Mouse (Mus musculus): ENCODE data around the gene Exosc5. TPM values are rescaled to one million over a fixed set of nuclear protein-coding genes. Genes with fewer than 3 reads are reported as not detected.

Gene Exosc5
- polyA plus RNA-seq, 1 experiment from 2014 or later: 79.7 TPM

- ATAC-seq (ENCODE audit: insufficient read depth): no peak
- Histone ChIP-seq H3K27ac (ENCODE audit: low read depth) (peak overlapping the region; percentile 46; the same call in 1 of the 2 replicates), H3K36me3 (ENCODE audit: insufficient read depth) (0 out of 2 replicates have a peak, but pooled peaks cover 6% of the 10 kb centered on the region), H3K4me1 (ENCODE audit: insufficient read depth) (peaks cover 8% of the 10 kb centered on the region; the same call in 1 of the 2 replicates), H3K9ac (no peak overlapping the region), H3K27me3 (ENCODE audit: insufficient read depth, low read length) (peaks cover 16% of the 10 kb centered on the region), H3K4me3 (ENCODE audit: low read depth, low read length) (peak overlapping the region; percentile 63; the same call in 1 of the 2 replicates), H3K9me3 (ENCODE audit: low read depth, low read length) (no peaks in the 10 kb centered on the region), H3K4me2 (peak overlapping the region; percentile 95)
- TF ChIP-seq CTCF (IDR thresholded peaks at IDR 0.05; ENCODE audit: low read depth): no peak
- no peak for DNase-seq
- WGBS: 22% methylated on average over 5 of the region's 5 CpGs
Observed at GRCm38 (mm10) chr7:25690051-25690450, 31.1 kb downstream of the Exosc5 start.

- peaks cover 10% of the 10 kb centered on the region; the same call in 1 of the 2 replicates for H3K36me3 ChIP-seq (ENCODE audit: insufficient read depth)
- no peaks in the 10 kb centered on the region for H3K27me3 ChIP-seq (ENCODE audit: insufficient read depth, low read length)
- H3K9me3 ChIP-seq (ENCODE audit: low read depth, low read length): no peaks in the 10 kb centered on the region
- no peak overlapping the region for H3K27ac ChIP-seq (ENCODE audit: low read depth)
- TF ChIP-seq CTCF (IDR thresholded peaks at IDR 0.05; ENCODE audit: low read depth): no peak
- DNase-seq: no peak
- H3K9ac ChIP-seq: no peak overlapping the region
- no peak overlapping the region for H3K4me3 ChIP-seq (ENCODE audit: low read depth, low read length)
- no peak overlapping the region for H3K4me2 ChIP-seq
- ATAC-seq (ENCODE audit: insufficient read depth): no peak
- 48% methylated on average over 8 of the region's 8 CpGs for WGBS
- no peaks in the 10 kb centered on the region; the same call in 1 of the 2 replicates for H3K4me1 ChIP-seq (ENCODE audit: insufficient read depth)
Observed at GRCm38 (mm10) chr7:25694104-25694503, 35.1 kb downstream of the Exosc5 start.

GRCm38 (mm10) chr7:25699851-25700250, 40.9 kb downstream of the Exosc5 start:
- Histone ChIP-seq H3K27me3 (ENCODE audit: insufficient read depth, low read length) (peaks cover 4% of the 10 kb centered on the region; the same call in 1 of the 2 replicates), H3K4me3 (ENCODE audit: low read depth, low read length) (no peak overlapping the region), H3K9me3 (ENCODE audit: low read depth, low read length) (no peaks in the 10 kb centered on the region), H3K36me3 (ENCODE audit: insufficient read depth) (peaks cover 4% of the 10 kb centered on the region; the same call in 1 of the 2 replicates), H3K4me1 (ENCODE audit: insufficient read depth) (peaks cover under 1% of the 10 kb centered on the region; the same call in 1 of the 2 replicates), H3K9ac (no peak overlapping the region), H3K4me2 (no peak overlapping the region), H3K27ac (ENCODE audit: low read depth) (no peak overlapping the region)
- 53% methylated on average over 13 of the region's 13 CpGs for WGBS
- TF ChIP-seq CTCF (IDR thresholded peaks at IDR 0.05; ENCODE audit: low read depth): no peak
- ATAC-seq (ENCODE audit: insufficient read depth) (no peak), DNase-seq (no peak)

- no peak for ATAC-seq (ENCODE audit: insufficient read depth)
- Histone ChIP-seq H3K36me3 (ENCODE audit: insufficient read depth) (peaks cover 4% of the 10 kb centered on the region; the same call in 1 of the 2 replicates), H3K27ac (ENCODE audit: low read depth) (no peak overlapping the region), H3K9ac (no peak overlapping the region), H3K27me3 (ENCODE audit: insufficient read depth, low read length) (peaks cover 4% of the 10 kb centered on the region; the same call in 1 of the 2 replicates), H3K4me1 (ENCODE audit: insufficient read depth) (peaks cover 4% of the 10 kb centered on the region; the same call in 1 of the 2 replicates), H3K4me3 (ENCODE audit: low read depth, low read length) (no peak overlapping the region), H3K4me2 (no peak overlapping the region), H3K9me3 (ENCODE audit: low read depth, low read length) (no peaks in the 10 kb centered on the region)
- TF ChIP-seq CTCF (IDR thresholded peaks at IDR 0.05; ENCODE audit: low read depth): no peak; the same call in 1 of the 2 replicates
- WGBS: 72% methylated on average over 12 of the region's 12 CpGs
- DNase-seq: no peak
Observed at GRCm38 (mm10) chr7:25700732-25701131, 41.8 kb downstream of the Exosc5 start.

GRCm38 (mm10) chr7:25702350-25702749, 43.4 kb downstream of the Exosc5 start:
- H3K36me3 ChIP-seq (ENCODE audit: insufficient read depth): no peaks in the 10 kb centered on the region
- ATAC-seq (ENCODE audit: insufficient read depth) (no peak), DNase-seq (no peak)
- peaks cover 4% of the 10 kb centered on the region; the same call in 1 of the 2 replicates for H3K27me3 ChIP-seq (ENCODE audit: insufficient read depth, low read length)
- no peak overlapping the region for H3K27ac ChIP-seq (ENCODE audit: low read depth)
- no peak overlapping the region for H3K9ac ChIP-seq
- H3K4me3 ChIP-seq (ENCODE audit: low read depth, low read length): no peak overlapping the region
- H3K4me1 ChIP-seq (ENCODE audit: insufficient read depth): peaks cover 8% of the 10 kb centered on the region
- TF ChIP-seq CTCF (IDR thresholded peaks at IDR 0.05; ENCODE audit: low read depth): peak; percentile 33; the same call in 1 of the 2 replicates
- WGBS: 92% methylated on average over 2 of the region's 2 CpGs
- H3K4me2 ChIP-seq: no peak overlapping the region
- H3K9me3 ChIP-seq (ENCODE audit: low read depth, low read length): no peaks in the 10 kb centered on the region

- no peak for DNase-seq
- WGBS: 28% methylated on average over 10 of the region's 10 CpGs
- Histone ChIP-seq H3K4me3 (ENCODE audit: low read depth, low read length) (no peak overlapping the region), H3K36me3 (ENCODE audit: insufficient read depth) (no peaks in the 10 kb centered on the region), H3K27me3 (ENCODE audit: insufficient read depth, low read length) (peaks cover 4% of the 10 kb centered on the region; the same call in 1 of the 2 replicates), H3K4me1 (ENCODE audit: insufficient read depth) (peaks cover 11% of the 10 kb centered on the region), H3K9me3 (ENCODE audit: low read depth, low read length) (no peaks in the 10 kb centered on the region), H3K4me2 (peak overlapping the region; percentile 51; the same call in 1 of the 2 replicates), H3K9ac (no peak overlapping the region), H3K27ac (ENCODE audit: low read depth) (no peak overlapping the region)
- ATAC-seq (ENCODE audit: insufficient read depth): no peak
- no peak for TF ChIP-seq CTCF (IDR thresholded peaks at IDR 0.05; ENCODE audit: low read depth)
Observed at GRCm38 (mm10) chr7:25703793-25704494, 45.0 kb downstream of the Exosc5 start.

- Histone ChIP-seq H3K4me3 (ENCODE audit: low read depth, low read length) (peak overlapping the region; percentile 19), H3K27ac (ENCODE audit: low read depth) (peak overlapping the region; percentile 18; the same call in 1 of the 2 replicates), H3K4me2 (peak overlapping the region; percentile 51), H3K9ac (no peak overlapping the region), H3K9me3 (ENCODE audit: low read depth, low read length) (no peaks in the 10 kb centered on the region), H3K4me1 (ENCODE audit: insufficient read depth) (peaks cover 13% of the 10 kb centered on the region), H3K27me3 (ENCODE audit: insufficient read depth, low read length) (peaks cover 4% of the 10 kb centered on the region; the same call in 1 of the 2 replicates), H3K36me3 (ENCODE audit: insufficient read depth) (no peaks in the 10 kb centered on the region)
- DNase-seq (no peak), ATAC-seq (ENCODE audit: insufficient read depth) (no peak)
- no peak for TF ChIP-seq CTCF (IDR thresholded peaks at IDR 0.05; ENCODE audit: low read depth)
- 12% methylated on average over 35 of the region's 37 CpGs for WGBS
Observed at GRCm38 (mm10) chr7:25704716-25705364, 45.9 kb downstream of the Exosc5 start.
